Mouse (Mus musculus) testis, postnatal 14 days (tissue): ENCODE data around the gene G2e3.

Experiments
- DNase-seq: peaks from one replicate; pipeline ENCODE4 v3.0.0; 2021; ENCODE audit warnings: low spot score

G2e3 gene

DNA sequence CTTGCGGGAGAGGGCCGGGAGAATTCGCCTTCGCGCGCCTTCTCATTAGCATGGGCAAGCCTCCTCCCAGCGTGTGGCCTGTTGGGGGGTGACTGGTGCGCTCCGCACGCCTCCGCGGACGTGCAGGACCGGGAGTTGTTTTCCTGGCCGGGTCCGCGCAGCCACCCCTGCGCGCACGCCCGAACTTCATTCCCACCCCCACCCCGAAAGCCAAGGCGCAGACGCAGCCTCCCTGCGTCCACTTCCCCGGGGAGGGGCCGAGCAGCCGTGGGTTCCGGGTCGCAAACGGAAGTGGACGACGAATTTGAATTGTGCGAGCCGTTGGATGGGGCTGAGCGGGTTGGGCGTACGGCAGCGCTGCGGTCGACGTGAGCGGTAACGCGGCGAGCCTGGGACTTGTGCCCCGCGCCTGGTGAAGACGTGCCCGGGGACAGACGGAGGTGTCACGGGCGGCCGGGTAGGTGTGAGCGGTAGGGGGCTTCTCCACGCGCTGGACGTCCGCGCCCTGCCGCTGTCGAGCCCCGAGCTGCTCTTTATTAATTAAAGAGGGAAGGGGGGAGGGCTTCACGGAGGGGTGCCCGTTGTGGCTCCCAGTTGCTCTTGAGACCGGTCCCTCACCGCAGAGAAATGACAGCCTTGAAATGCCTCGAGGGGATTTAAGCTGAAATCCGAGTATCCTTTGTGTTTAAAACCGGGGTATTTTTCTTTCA lies at the start of gene G2e3:
G2e3 (plus strand) TSS at position 74 of the 710 bp plus-strand sequence.
- peak; percentile 89 for DNase-seq

DNA sequence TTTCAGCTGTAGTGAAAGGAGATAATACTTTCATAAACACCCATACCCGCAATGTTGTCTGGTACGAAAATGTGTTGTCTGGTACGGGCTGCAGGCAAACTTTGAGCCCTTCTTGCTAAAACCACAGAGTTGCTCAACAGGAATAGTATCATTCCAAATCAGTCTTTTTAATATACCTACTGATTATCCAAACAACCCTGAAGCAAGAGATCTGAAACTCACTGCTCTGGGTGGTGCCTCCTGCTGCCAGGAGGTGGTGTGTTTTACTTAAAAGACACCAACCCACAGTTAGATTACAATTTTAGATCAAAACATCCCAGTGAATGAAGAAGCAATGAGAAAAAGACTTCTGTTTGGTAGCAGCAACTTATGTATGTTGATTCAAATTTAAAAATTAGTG lies 24.3 kb upstream of the G2e3 start:
- no peak for DNase-seq

DNA sequence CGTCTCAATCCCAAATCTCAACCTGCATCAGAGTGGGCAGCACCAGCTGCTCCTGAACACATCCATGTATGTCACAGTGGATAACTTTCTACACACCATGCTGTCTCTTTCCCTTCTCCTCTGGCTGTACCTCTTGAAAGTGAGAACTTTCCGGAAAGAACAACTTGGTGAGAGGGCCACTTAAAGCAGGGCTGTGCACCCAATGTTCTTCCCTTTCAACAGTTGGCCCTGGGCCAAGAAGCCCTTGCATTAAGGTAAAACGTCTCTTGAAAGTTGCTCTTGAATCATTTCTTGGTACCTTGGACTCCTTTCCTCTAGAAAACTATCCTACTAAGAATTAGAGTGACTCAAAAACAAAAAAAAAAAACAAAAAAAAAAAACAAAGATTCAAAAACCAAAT lies 21.0 kb upstream of the G2e3 start:
- DNase-seq = no peak

DNA sequence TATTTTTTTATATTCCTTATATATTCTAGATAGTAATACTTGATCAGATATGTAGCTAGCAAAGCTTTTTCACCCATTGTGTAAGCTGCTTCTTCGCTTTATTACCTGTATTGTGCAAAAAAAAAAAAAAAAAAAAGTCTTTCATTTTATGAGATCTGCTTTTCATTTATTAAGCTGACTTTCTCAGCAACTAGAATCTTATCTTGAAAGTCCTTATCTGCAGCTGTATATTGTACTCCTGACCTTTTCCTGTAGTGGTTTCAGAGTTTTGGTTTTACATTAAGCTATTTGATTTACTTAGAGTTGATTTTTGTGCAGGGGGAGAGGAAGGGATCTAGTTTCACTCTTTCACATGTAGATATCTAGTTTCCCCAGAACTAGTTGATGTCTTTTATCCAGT lies 10.8 kb upstream of the G2e3 start:
- no peak for DNase-seq

DNA sequence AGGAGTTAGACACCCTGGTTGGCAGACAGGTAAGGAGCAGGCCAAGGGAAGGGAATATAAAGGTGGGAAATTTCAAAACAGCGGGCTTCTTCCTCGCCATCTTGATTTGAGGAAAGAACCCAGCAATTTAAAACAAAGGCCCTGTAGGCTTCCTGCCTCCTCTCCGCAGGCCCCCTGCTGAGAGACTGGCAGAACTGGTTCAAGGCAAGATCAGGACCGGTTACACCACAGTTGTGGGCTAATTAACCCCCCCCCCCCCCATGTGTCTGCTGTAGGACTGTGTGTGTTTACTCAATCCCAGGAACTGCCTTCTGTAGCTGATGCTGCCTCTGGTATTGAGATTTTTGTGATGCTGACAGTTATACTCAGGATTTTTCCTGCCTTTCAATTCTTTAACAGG lies 1.7 kb upstream of the G2e3 start:
- peak; percentile 31 for DNase-seq

DNA sequence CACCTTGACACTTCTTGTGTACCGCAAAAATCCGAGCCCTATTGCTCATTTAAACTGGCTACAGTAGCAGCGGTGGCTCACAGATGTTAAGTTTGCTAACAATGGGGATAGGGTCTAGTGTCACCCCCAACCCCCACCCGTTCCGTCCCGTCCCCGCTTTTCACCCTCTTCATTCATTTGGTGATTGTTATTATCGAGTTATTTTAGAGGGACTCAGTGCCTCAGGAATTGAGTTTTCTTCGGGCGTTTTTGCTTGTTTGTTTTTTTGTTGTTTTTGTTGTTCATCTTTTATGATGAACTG lies 787 bp downstream of the G2e3 start:
- peak; percentile 33 for DNase-seq

DNA sequence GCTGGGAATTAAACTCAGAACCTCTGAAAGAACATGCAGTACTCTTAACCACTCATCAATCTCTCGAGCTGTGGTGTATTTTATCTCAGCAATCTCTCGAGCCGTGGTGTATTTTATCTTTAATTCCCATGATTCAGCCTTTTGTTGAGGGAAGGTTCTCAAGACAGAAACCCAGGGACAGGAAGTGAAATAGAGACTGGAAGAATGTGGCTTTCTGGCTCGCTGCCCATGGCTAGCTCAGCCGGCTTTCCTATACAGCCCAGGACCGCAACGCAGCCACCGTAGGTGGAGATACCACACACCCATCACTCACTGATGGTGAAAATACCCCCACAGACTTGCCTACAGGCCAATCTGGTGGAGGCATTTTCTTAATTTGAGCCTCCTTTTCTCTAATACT lies 7.4 kb downstream of the G2e3 start:
- DNase-seq = no peak

DNA sequence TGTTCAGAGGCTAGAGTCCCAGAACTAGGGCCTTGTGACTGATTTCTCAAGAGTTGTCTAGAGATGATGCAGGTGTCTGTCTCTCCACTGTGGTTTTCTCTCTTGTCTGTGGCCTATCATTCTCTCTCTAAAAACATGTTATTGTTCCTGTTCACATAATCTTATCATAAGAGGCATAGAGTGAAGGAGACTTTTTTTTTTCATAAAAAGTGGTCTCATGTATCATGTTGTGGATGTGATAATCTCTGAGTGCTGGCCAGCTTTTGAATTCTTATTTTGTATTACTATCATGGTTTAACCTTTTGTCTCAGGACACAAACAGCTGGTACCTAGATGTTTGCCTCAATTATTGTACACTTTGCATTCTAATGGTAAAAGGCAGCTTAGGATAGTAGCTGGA lies 13.4 kb downstream of the G2e3 start:
- no peak for DNase-seq

DNA sequence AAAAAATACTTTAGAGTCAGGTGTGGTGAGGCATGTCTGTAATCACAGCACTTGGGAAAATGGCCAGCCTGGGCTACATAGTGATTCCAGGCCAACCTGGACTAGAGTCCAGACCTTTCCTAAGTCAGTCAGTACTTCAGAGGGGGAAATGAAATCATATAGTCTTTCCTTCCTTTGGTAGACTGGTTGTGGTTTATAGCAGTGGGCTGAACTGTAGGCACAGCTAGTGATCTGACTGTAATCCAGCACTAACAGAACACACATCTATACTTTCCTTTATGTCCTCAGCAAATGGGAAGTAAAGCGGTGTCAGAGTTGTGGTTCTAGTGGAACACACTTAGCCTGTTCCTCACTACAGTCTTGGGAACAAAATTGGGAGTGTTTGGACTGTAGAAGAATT lies 15.0 kb downstream of the G2e3 start:
- no peak for DNase-seq

DNA sequence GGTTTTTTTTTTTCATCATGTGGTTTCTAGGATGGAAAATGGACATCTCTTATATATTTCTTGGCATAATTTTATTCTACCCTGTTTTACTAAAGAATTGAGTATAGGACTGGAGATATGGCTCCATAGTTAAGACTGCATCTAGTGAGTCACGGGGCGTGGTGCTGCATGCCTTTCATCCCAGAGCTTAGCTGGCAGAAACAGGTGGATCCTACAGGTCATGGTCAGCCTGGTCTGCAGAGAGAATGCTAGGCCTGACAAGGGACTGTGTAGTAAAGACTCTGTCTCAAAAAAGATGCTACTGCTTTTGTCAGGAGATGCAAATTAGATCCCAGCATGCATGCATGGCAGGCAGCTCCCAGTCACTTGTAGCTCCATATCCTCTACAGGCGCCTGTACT lies 20.6 kb downstream of the G2e3 start:
- DNase-seq = no peak

DNA sequence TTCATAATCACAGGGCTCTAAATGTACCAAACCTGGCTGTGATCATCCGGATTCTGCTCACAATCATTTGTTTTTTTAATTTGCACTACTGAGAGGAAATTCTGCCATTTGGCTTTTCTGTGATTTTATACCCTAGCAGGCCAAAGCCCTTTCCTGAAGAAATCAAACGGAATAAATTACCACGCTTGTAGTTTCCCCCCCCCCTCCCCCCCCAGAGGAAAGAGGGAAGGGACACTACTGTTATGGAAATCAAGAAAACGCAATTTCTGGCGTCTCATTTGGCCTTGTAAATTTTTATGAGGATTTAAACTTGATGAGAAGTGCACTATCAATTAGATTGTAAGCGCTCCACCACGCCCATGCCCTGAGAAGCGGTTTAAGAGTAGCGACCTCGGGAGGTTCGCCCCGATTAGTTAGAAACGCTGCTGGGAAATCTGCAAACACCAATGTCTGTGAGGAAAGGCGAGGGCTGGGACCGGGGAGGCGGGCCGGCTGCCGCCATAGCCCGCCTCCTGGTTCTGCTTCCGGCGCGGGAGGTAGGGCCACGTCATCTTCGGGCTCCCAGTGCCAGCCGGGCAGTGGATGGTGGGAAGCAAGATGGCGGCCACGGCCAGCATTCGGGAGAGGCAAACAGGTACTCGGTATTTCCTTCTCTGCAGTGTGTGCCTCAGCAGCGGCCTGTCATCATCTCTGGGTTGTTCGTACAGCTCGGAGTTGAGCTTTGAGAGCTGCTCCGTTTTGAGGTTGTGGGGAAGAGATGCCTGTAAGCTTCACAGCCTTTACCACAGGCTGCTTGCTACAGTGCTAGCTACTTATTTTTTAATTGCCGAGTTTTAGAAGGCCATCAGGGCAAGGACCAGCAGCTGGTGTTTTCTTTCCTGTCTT lies 29.4 kb downstream of the G2e3 start, which contains the start of gene Scfd1:
Scfd1 (plus strand) TSS at position 508 of the 885 bp plus-strand sequence.
- DNase-seq = peak; percentile 94

DNA sequence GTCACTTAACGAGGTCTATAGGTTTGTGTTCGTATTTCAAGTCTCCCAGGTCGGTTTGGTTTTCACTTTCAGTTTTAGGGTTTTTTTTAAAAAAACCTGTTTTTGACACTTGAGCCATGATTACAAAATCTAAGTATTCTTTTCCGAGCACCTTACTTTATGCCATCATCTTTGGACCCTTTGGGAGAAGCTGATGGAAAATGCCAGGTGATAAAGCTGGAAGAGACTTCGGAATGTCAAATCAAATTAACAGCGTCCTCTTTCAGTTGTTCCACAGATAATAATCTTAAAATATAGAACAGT lies 30.0 kb downstream of the G2e3 start:
- DNase-seq = no peak

DNA sequence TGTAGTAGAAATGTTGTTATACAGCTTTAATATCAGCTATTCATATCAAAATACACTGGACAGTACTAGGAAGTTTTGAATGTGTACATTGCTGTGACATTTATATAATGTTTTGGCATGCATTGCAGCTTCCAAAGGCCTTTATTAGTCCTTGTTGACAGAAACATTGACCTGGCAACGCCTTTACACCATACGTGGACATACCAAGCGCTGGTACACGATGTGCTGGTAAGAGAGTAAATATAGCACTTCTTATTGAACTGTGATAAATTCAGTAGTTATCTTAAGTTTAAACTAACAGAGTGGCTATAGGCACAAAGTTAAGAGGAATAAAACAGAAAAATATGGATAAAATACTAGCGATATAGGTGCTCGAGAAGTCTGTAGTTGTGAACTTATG lies 52.0 kb downstream of the G2e3 start:
- DNase-seq = no peak

DNA sequence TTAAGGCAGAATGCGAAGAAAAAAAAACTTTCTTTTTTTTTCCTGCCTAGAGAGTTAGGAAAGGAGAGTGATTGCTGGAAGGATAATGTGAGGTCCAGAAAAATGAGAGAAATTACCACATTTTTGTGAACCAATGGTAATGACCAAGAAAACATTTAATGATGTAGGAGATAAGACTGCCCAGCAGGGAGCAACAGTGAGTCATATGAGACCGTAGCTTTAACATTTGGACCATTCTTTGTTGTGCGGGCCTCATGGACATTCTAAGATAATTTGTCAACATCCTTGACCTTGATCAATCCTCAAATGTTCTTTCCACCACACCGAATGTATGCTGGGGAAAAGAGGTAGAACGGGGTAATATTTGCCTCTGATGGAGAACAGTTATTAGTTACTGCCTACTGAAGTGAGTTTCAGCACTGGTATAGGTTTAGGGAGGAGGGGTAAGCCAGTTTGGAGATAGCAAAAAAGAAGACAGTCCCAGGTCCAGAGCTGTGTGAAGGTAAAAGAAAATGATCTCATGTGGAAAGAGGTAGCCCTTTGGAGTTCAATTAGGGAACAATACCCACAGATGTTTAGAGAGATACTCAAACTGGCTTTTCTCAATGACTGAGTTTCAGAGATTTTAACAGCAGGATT lies 54.3 kb downstream of the G2e3 start:
- no peak for DNase-seq

DNA sequence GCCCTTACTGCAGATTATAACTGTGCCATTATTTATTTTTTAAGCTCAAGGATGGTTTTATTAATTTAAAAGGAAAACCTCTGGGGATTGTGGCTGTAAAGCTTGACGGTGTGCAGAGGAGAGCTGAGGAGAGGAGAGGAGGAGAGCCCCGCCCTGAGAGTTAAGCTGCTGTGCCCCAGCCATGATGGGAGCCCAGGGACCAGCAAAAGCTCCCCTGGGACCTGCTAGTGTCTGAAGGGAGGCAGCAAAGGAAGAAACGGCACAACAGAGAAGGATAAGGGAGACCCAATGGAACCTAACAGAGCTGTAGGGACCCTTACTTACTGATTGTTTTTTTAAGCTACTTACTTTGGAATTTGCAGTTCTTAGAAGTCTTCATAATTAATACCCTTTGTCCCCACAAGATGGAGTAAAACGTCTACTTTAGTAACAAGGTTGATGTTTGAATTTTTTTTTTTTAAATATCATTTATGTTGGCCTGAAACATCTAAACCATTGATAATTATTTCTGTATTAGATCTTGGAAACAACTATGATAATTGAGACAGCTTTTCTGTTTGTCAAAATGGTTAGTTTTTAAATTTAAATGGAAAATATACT lies 56.2 kb downstream of the G2e3 start:
- DNase-seq = no peak

DNA sequence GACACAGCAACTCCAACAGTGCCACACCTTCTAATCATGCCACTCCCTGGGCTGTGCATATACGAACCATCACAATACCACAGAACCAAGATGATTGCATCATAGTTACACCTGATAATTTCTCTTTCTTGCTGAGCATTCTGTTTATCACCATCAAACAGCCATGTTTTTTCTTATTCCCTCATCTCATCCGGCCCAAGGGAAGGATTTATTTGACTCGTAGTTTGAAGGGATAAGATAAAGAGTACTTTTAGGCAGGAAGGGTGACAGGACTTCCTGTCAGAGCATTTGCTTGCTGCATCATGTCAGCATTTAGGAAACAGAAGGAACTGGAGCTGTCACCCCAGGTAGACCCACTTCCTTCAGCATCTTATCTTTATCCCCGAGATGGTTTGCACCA lies 63.5 kb downstream of the G2e3 start:
- no peak for DNase-seq
